30 mouse cellular contexts compared by ENCODE assay signal in the genomic region with DNA sequence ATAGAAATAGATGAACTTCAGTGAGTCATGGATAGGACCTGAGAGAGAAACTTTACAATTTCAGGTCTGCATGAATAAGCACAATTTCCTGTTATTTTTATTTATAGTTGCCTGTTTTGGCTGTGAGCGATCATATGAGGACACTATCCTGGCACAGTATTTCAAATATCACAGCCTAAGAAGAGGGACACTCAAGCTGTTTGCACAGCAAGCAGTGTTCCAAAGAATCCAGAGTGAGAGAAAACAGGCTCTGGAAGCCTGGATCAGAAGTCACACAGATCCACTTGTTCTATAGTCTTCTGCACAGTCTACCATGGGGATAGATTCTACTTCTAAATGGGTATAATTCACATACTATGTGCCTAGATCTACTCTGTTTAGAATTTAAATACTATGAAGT.
DNase-seq lines count a peak whose midpoint lies in the region; ATAC-seq and TF ChIP-seq lines count a peak whose summit lies in the region.
"Had no signal": no experiment of that assay in that cellular context is flagged by ENCODE, and none has a peak within 500 bp of the region (broad histone marks: within the 10 kb centered on the region; RNA-seq: fewer than 3 reads in every experiment).

No protein-coding gene starts in this region.

- no peak overlapping the region for H3K27ac ChIP-seq in heart, embryonic 11.5 days (ENCODE audit: low read depth, low read length)
- H3K27ac ChIP-seq in layer of hippocampus, adult 2 months, result no peak overlapping the region
- H3K27ac ChIP-seq: embryonic facial prominence, embryonic 12.5 days; gastrocnemius, adult 2 months; heart, embryonic 13.5 days; hindbrain, embryonic 14.5 days; limb, embryonic 12.5 days; liver, embryonic 15.5 days; midbrain, embryonic 10.5 days; midbrain, embryonic 15.5 days; neural tube, embryonic 15.5 days; stomach, embryonic 15.5 days had no signal

- H3K9ac ChIP-seq in heart, embryonic 11.5 days (ENCODE audit: low read depth, low read length), result no peak overlapping the region
- H3K9ac ChIP-seq: embryonic facial prominence, embryonic 12.5 days; heart, embryonic 13.5 days; hindbrain, embryonic 14.5 days; limb, embryonic 12.5 days; liver, embryonic 15.5 days; lung, embryonic 14.5 days; midbrain, embryonic 15.5 days; neural tube, embryonic 15.5 days; stomach, embryonic 15.5 days had no signal

- TF ChIP-seq CTCF in layer of hippocampus, adult 2 months (conservative IDR thresholded peaks at IDR 0.05), result no peak

- no peak overlapping the region for H3K4me3 ChIP-seq in heart, embryonic 11.5 days (ENCODE audit: low read depth, low read length)
- no peak overlapping the region for H3K4me3 ChIP-seq in layer of hippocampus, adult 2 months
- H3K4me3 ChIP-seq: embryonic facial prominence, embryonic 12.5 days; gastrocnemius, adult 2 months; heart, embryonic 13.5 days; limb, embryonic 12.5 days; liver, embryonic 15.5 days; midbrain, embryonic 10.5 days; midbrain, embryonic 15.5 days; neural tube, embryonic 15.5 days; stomach, embryonic 15.5 days had no signal

- intact Hi-C loops in left cerebral cortex, postnatal 4 days (cut with DNase I), result no loop called here

- no peaks in the 10 kb centered on the region for H3K36me3 ChIP-seq in heart, embryonic 11.5 days (ENCODE audit: control insufficient read depth, insufficient read depth, low read length)
- H3K36me3 ChIP-seq: embryonic facial prominence, embryonic 12.5 days; heart, embryonic 13.5 days; limb, embryonic 12.5 days; liver, embryonic 15.5 days; midbrain, embryonic 10.5 days; midbrain, embryonic 15.5 days; neural tube, embryonic 15.5 days; stomach, embryonic 15.5 days had no signal

- no peak for ATAC-seq in heart, embryonic 11.5 days (replicated peaks; ENCODE audit: insufficient number of reproducible peaks, low FRiP score, low TSS enrichment)
- ATAC-seq in CD4-positive, CD25-positive, alpha-beta regulatory T cell, adult 4 months, result no peak
- ATAC-seq: forebrain, embryonic 14.5 days; intestine, postnatal 0 days; midbrain, embryonic 15.5 days had no signal

- H3K27me3 ChIP-seq in heart, embryonic 11.5 days (ENCODE audit: control insufficient read depth, insufficient read depth, low read length), result no peaks in the 10 kb centered on the region
- H3K27me3 ChIP-seq: embryonic facial prominence, embryonic 12.5 days; heart, embryonic 13.5 days; limb, embryonic 12.5 days; liver, embryonic 15.5 days; midbrain, embryonic 15.5 days; neural tube, embryonic 15.5 days; stomach, embryonic 15.5 days had no signal

- DNase-seq in heart, adult 18-20 months, result peak; percentile 4 to 22
- peak; percentile 3 for DNase-seq in adipocyte (ENCODE audit: low spot score)
- peak; percentile 65 for DNase-seq in cerebellum, adult 11-12 months
- peak; percentile 72 for DNase-seq in cerebellum, adult 9-11 months
- no peak for DNase-seq in layer of hippocampus, adult 2 months (ENCODE audit: low spot score in 2 of 2)
- no peak for DNase-seq in left cerebral cortex, postnatal 4 days
- DNase-seq: adrenal gland, postnatal 36 days; gastrocnemius, adult 2 months; gastrocnemius, postnatal 36 days; kidney, adult 9 months; kidney, postnatal 10 days; layer of hippocampus, adult 9-11 months; lung, embryonic 14.5 days; lung, postnatal 14 days; retina, postnatal 1 day; right cerebral cortex, postnatal 25 days; thymus, postnatal 14 days had no signal

- no peak overlapping the region for H3K4me2 ChIP-seq in heart, embryonic 11.5 days
- H3K4me2 ChIP-seq: embryonic facial prominence, embryonic 12.5 days; heart, embryonic 13.5 days; hindbrain, embryonic 14.5 days; limb, embryonic 12.5 days; liver, embryonic 15.5 days; lung, embryonic 14.5 days; midbrain, embryonic 15.5 days; neural tube, embryonic 15.5 days; stomach, embryonic 15.5 days had no signal

- no peaks in the 10 kb centered on the region for H3K4me1 ChIP-seq in heart, embryonic 11.5 days (ENCODE audit: control insufficient read depth, insufficient read depth, low read length)
- H3K4me1 ChIP-seq: embryonic facial prominence, embryonic 12.5 days; heart, embryonic 13.5 days; limb, embryonic 12.5 days; liver, embryonic 15.5 days; midbrain, embryonic 10.5 days; midbrain, embryonic 15.5 days; neural tube, embryonic 15.5 days; stomach, embryonic 15.5 days had no signal

- 74% methylated on average over 1 of the region's 1 CpGs for WGBS in heart, embryonic 11.5 days (ENCODE audit: insufficient replicate concordance)

- no peaks in the 10 kb centered on the region for H3K9me3 ChIP-seq in heart, embryonic 11.5 days (replicated peaks; ENCODE audit: control insufficient read depth, low read length)
- H3K9me3 ChIP-seq: embryonic facial prominence, embryonic 12.5 days; heart, embryonic 13.5 days; limb, embryonic 12.5 days; liver, embryonic 15.5 days; midbrain, embryonic 10.5 days; midbrain, embryonic 15.5 days; neural tube, embryonic 15.5 days; stomach, embryonic 15.5 days had no signal

Comparison
In these comparisons a context has a peak if more than half of its experiments do, and no peak if none do; other contexts are left out.
1. DNase-seq: peak in heart, adult 18-20 months (2 of 2), adipocyte (single experiment), cerebellum, adult 11-12 months (single experiment) and cerebellum, adult 9-11 months (single experiment); none in layer of hippocampus, adult 2 months (0 of 2) and left cerebral cortex, postnatal 4 days (single experiment).